21 mouse cellular contexts compared by ENCODE assay signal in genomic region chr4:75790920-75791589, GRCm38 (mm10).
"Had no signal": no experiment of that assay in that cellular context is flagged by ENCODE, and none has a peak within 500 bp of the region (broad histone marks: within the 10 kb centered on the region; RNA-seq: fewer than 3 reads in every experiment).

No protein-coding gene starts in this region.

- H3K9me3 ChIP-seq: intestine, embryonic 15.5 days; limb, embryonic 10.5 days; limb, embryonic 13.5 days; liver, embryonic 12.5 days; liver, embryonic 15.5 days; midbrain, embryonic 12.5 days; midbrain, embryonic 15.5 days; neural tube, embryonic 12.5 days; neural tube, embryonic 15.5 days; stomach, embryonic 15.5 days had no signal

- H3K9ac ChIP-seq: intestine, embryonic 15.5 days; limb, embryonic 13.5 days; liver, embryonic 12.5 days; liver, embryonic 15.5 days; midbrain, embryonic 12.5 days; midbrain, embryonic 15.5 days; neural tube, embryonic 12.5 days; neural tube, embryonic 15.5 days; stomach, embryonic 15.5 days had no signal

- H3K27me3 ChIP-seq: intestine, embryonic 15.5 days; limb, embryonic 13.5 days; liver, embryonic 12.5 days; liver, embryonic 15.5 days; midbrain, embryonic 12.5 days; midbrain, embryonic 15.5 days; neural tube, embryonic 12.5 days; neural tube, embryonic 15.5 days; stomach, embryonic 15.5 days had no signal

- DNase-seq: kidney, adult 2 months; kidney, postnatal 14 days; layer of hippocampus, adult 9-11 months; liver; right cerebral cortex, adult 18-20 months; right cerebral cortex, postnatal 14 days; right cerebral cortex, postnatal 4 days; thymus, postnatal 25 days had no signal

- H3K36me3 ChIP-seq: intestine, embryonic 15.5 days; limb, embryonic 10.5 days; limb, embryonic 13.5 days; liver, embryonic 12.5 days; liver, embryonic 15.5 days; midbrain, embryonic 12.5 days; midbrain, embryonic 15.5 days; neural tube, embryonic 12.5 days; neural tube, embryonic 15.5 days; stomach, embryonic 15.5 days had no signal

- H3K4me1 ChIP-seq: intestine, embryonic 15.5 days; limb, embryonic 13.5 days; liver, embryonic 12.5 days; liver, embryonic 15.5 days; midbrain, embryonic 12.5 days; midbrain, embryonic 15.5 days; neural tube, embryonic 12.5 days; neural tube, embryonic 15.5 days; stomach, embryonic 15.5 days had no signal

- H3K27ac ChIP-seq: intestine, embryonic 15.5 days; layer of hippocampus, adult 2 months; limb, embryonic 10.5 days; limb, embryonic 13.5 days; liver, embryonic 12.5 days; liver, embryonic 15.5 days; macrophage; midbrain, embryonic 12.5 days; midbrain, embryonic 15.5 days; neural tube, embryonic 12.5 days; neural tube, embryonic 15.5 days; stomach, embryonic 15.5 days had no signal

- ATAC-seq: hindbrain, embryonic 16.5 days; intestine, embryonic 15.5 days; liver, embryonic 12.5 days; midbrain, embryonic 15.5 days had no signal

- H3K4me3 ChIP-seq: intestine, embryonic 15.5 days; layer of hippocampus, adult 2 months; limb, embryonic 10.5 days; limb, embryonic 13.5 days; liver, embryonic 12.5 days; liver, embryonic 15.5 days; midbrain, embryonic 12.5 days; midbrain, embryonic 15.5 days; neural tube, embryonic 12.5 days; neural tube, embryonic 15.5 days; stomach, embryonic 15.5 days had no signal

- H3K4me2 ChIP-seq: intestine, embryonic 15.5 days; limb, embryonic 13.5 days; liver, embryonic 12.5 days; liver, embryonic 15.5 days; midbrain, embryonic 12.5 days; midbrain, embryonic 15.5 days; neural tube, embryonic 12.5 days; neural tube, embryonic 15.5 days; stomach, embryonic 15.5 days had no signal
